Mouse (Mus musculus) stomach, embryonic 15.5 days (tissue): ENCODE measurements at regions not wholly inside any gene's neighbourhood (a gene's known extent, or its start where the extent isn't known, plus 50 kb on each side); places are given as distances from the start of the nearest gene placed in this dataset.
A peak's percentile ranks its signal among the peaks of the same experiment; 100 is the strongest.

ENCODE experiments used
- ATAC-seq: fragments of 200-750 bp; cut with Nextera tagmentation; 2 replicates; pipeline ENCODE4 v1.8.0; 2017; ENCODE audit warnings: low read depth, moderate number of reproducible peaks, moderate TSS enrichment; ENCODE audit not compliant: insufficient read depth, low FRiP score
- H3K27ac ChIP-seq: fragments of 300-500 bp; sonication (generic); 2 replicates; pipeline ENCODE4 v1.5.1; 2015; ENCODE audit warnings: mild to moderate bottlenecking, inconsistent platforms
- H3K27me3 ChIP-seq: fragments of 300-500 bp; sonication (generic); replicated peaks from 2 replicates; pipeline ENCODE4 v1.6.1; 2015; ENCODE audit warnings: inconsistent platforms
- H3K36me3 ChIP-seq: fragments of 300-500 bp; sonication (generic); 2 replicates; pipeline ENCODE4 v1.6.1; 2015; ENCODE audit warnings: inconsistent platforms
- H3K4me1 ChIP-seq: fragments of 300-500 bp; sonication (generic); 2 replicates; pipeline ENCODE4 v1.6.1; 2015; ENCODE audit warnings: inconsistent platforms
- H3K4me2 ChIP-seq: fragments of 300-500 bp; sonication (generic); 2 replicates; pipeline ENCODE4 v1.6.1; 2015; ENCODE audit warnings: mild to moderate bottlenecking, inconsistent platforms
- H3K4me3 ChIP-seq: fragments of 300-500 bp; sonication (generic); replicated peaks from 2 replicates; pipeline ENCODE4 v1.5.1; 2015; ENCODE audit warnings: inconsistent platforms
- H3K9ac ChIP-seq: fragments of 300-500 bp; sonication (generic); 2 replicates; pipeline ENCODE4 v1.6.1; 2015; ENCODE audit warnings: inconsistent platforms
- H3K9me3 ChIP-seq: fragments of 300-500 bp; sonication (generic); 2 replicates; pipeline ENCODE4 v1.6.1; 2016; ENCODE audit warnings: inconsistent platforms
- WGBS: fragments of 180-500 bp; shearing (Covaris S2); methylation state at CpG from one replicate; pipeline ENCODE4 v1.1.7; 2015; 5-methylcytosine and 5-hydroxymethylcytosine counted together

- 87% methylated on average over 6 of the region's 6 CpGs for WGBS
- Histone ChIP-seq H3K27ac (no peak overlapping the region), H3K4me1 (no peaks in the 10 kb centered on the region), H3K4me2 (no peak overlapping the region), H3K9ac (no peak overlapping the region), H3K9me3 (no peaks in the 10 kb centered on the region), H3K36me3 (no peaks in the 10 kb centered on the region), H3K4me3 (no peak overlapping the region), H3K27me3 (no peaks in the 10 kb centered on the region)
- ATAC-seq: no peak
These were observed 194.9 kb downstream of the Mex3b start for GRCm38 (mm10) chr7:83061894-83062477.

- Histone ChIP-seq H3K36me3 (no peaks in the 10 kb centered on the region), H3K4me2 (no peak overlapping the region), H3K4me1 (no peaks in the 10 kb centered on the region), H3K9me3 (no peaks in the 10 kb centered on the region), H3K9ac (no peak overlapping the region), H3K4me3 (no peak overlapping the region), H3K27ac (no peak overlapping the region), H3K27me3 (no peaks in the 10 kb centered on the region)
- ATAC-seq: no peak
- 78% methylated on average over 3 of the region's 3 CpGs for WGBS
These were observed 196.4 kb downstream of the Mex3b start for GRCm38 (mm10) chr7:83063559-83063958.

- no peak overlapping the region for H3K9ac ChIP-seq
- no peak overlapping the region for H3K27ac ChIP-seq
- no peak overlapping the region for H3K4me3 ChIP-seq
- H3K4me1 ChIP-seq: no peaks in the 10 kb centered on the region
- 82% methylated on average over 3 of the region's 3 CpGs for WGBS
- no peaks in the 10 kb centered on the region for H3K36me3 ChIP-seq
- no peaks in the 10 kb centered on the region for H3K27me3 ChIP-seq
- no peak for ATAC-seq
- no peaks in the 10 kb centered on the region for H3K9me3 ChIP-seq
- H3K4me2 ChIP-seq: no peak overlapping the region
These were observed 198.2 kb downstream of the Mex3b start for GRCm38 (mm10) chr7:83065341-83065740.

GRCm38 (mm10) chr7:83074399-83074970 lies 207.4 kb downstream of the Mex3b start:
- H3K27me3 ChIP-seq: no peaks in the 10 kb centered on the region
- no peaks in the 10 kb centered on the region for H3K9me3 ChIP-seq
- H3K9ac ChIP-seq: no peak overlapping the region
- no peak overlapping the region for H3K27ac ChIP-seq
- no peak overlapping the region for H3K4me2 ChIP-seq
- no peaks in the 10 kb centered on the region for H3K36me3 ChIP-seq
- ATAC-seq: no peak
- WGBS: 66% methylated on average over 15 of the region's 15 CpGs
- peaks cover 5% of the 10 kb centered on the region; the same call in 1 of the 2 replicates for H3K4me1 ChIP-seq
- no peak overlapping the region for H3K4me3 ChIP-seq

- Histone ChIP-seq H3K27ac (no peak overlapping the region), H3K9me3 (no peaks in the 10 kb centered on the region), H3K27me3 (no peaks in the 10 kb centered on the region), H3K36me3 (no peaks in the 10 kb centered on the region), H3K9ac (no peak overlapping the region), H3K4me3 (no peak overlapping the region), H3K4me2 (no peak overlapping the region), H3K4me1 (peaks cover 5% of the 10 kb centered on the region; the same call in 1 of the 2 replicates)
- no peak for ATAC-seq
- WGBS: 67% methylated on average over 4 of the region's 4 CpGs
These were observed 208.2 kb downstream of the Mex3b start for GRCm38 (mm10) chr7:83075159-83075952.

- Histone ChIP-seq H3K27me3 (no peaks in the 10 kb centered on the region), H3K4me2 (peak overlapping the region; percentile 34), H3K36me3 (no peaks in the 10 kb centered on the region), H3K9me3 (no peaks in the 10 kb centered on the region), H3K27ac (peak overlapping the region; percentile 82), H3K4me1 (peaks cover 5% of the 10 kb centered on the region; the same call in 1 of the 2 replicates), H3K9ac (no peak overlapping the region), H3K4me3 (no peak overlapping the region)
- 18% methylated on average over 11 of the region's 11 CpGs for WGBS
- no peak; the same call in 1 of the 2 replicates for ATAC-seq
These were observed 210.1 kb downstream of the Mex3b start for GRCm38 (mm10) chr7:83077035-83077918.

GRCm38 (mm10) chr7:83077919-83078265 lies 210.8 kb downstream of the Mex3b start:
- Histone ChIP-seq H3K9ac (no peak overlapping the region), H3K27me3 (no peaks in the 10 kb centered on the region), H3K27ac (peak overlapping the region; percentile 82; the same call in 1 of the 2 replicates), H3K4me2 (no peak overlapping the region), H3K4me3 (no peak overlapping the region), H3K36me3 (no peaks in the 10 kb centered on the region), H3K4me1 (peaks cover 5% of the 10 kb centered on the region; the same call in 1 of the 2 replicates), H3K9me3 (no peaks in the 10 kb centered on the region)
- no peak for ATAC-seq
- 19% methylated on average over 4 of the region's 4 CpGs for WGBS

GRCm38 (mm10) chr7:83078695-83079094 lies 211.6 kb downstream of the Mex3b start:
- Histone ChIP-seq H3K4me3 (no peak overlapping the region), H3K4me1 (peaks cover 5% of the 10 kb centered on the region; the same call in 1 of the 2 replicates), H3K27me3 (no peaks in the 10 kb centered on the region), H3K9ac (no peak overlapping the region), H3K4me2 (no peak overlapping the region), H3K27ac (no peak overlapping the region), H3K9me3 (no peaks in the 10 kb centered on the region), H3K36me3 (no peaks in the 10 kb centered on the region)
- 83% methylated on average over 4 of the region's 4 CpGs for WGBS
- no peak for ATAC-seq

- Histone ChIP-seq H3K4me3 (no peak overlapping the region), H3K27ac (no peak overlapping the region), H3K4me2 (no peak overlapping the region), H3K36me3 (no peaks in the 10 kb centered on the region), H3K4me1 (peaks cover 5% of the 10 kb centered on the region; the same call in 1 of the 2 replicates), H3K27me3 (no peaks in the 10 kb centered on the region), H3K9ac (no peak overlapping the region), H3K9me3 (no peaks in the 10 kb centered on the region)
- no peak for ATAC-seq
- WGBS: 54% methylated on average over 1 of the region's 1 CpGs
These were observed 212.7 kb downstream of the Mex3b start for GRCm38 (mm10) chr7:83079842-83080241.

GRCm38 (mm10) chr7:83084496-83085082 lies 217.5 kb downstream of the Mex3b start:
- WGBS: 74% methylated on average over 6 of the region's 6 CpGs
- no peaks in the 10 kb centered on the region for H3K27me3 ChIP-seq
- no peak overlapping the region for H3K9ac ChIP-seq
- ATAC-seq: no peak
- H3K27ac ChIP-seq: no peak overlapping the region
- H3K36me3 ChIP-seq: no peaks in the 10 kb centered on the region
- no peak overlapping the region for H3K4me2 ChIP-seq
- no peaks in the 10 kb centered on the region for H3K9me3 ChIP-seq
- H3K4me3 ChIP-seq: no peak overlapping the region
- peaks cover 4% of the 10 kb centered on the region; the same call in 1 of the 2 replicates for H3K4me1 ChIP-seq

GRCm38 (mm10) chr7:83085547-83086158 lies 218.5 kb downstream of the Mex3b start:
- whole genome bisulfite sequencing: 69% methylated on average over 4 of the region's 4 CpGs
- Histone ChIP-seq H3K9me3 (no peaks in the 10 kb centered on the region), H3K4me1 (peaks cover 4% of the 10 kb centered on the region; the same call in 1 of the 2 replicates), H3K27me3 (no peaks in the 10 kb centered on the region), H3K27ac (no peak overlapping the region), H3K9ac (no peak overlapping the region), H3K4me2 (no peak overlapping the region), H3K4me3 (no peak overlapping the region), H3K36me3 (no peaks in the 10 kb centered on the region)
- ATAC-seq: no peak
